Mouse (Mus musculus): ENCODE results near the gene Cd24a. TPM values are rescaled to one million over a fixed set of nuclear protein-coding genes. Genes with fewer than 3 reads are reported as not detected.

The Cd24a gene
- polyA plus RNA-seq, 2 experiments = 1,014 to 1,175 TPM

GRCm38 (mm10) chr10:43579381-43580261, 1.5 kb downstream of the Cd24a start:
- Histone ChIP-seq H3K4me3 (ENCODE audit: insufficient read depth in 1 of 2, low read depth in 2 of 2, low read length in 2 of 2) (peak overlapping the region; percentile 71 to 97), H3K4me1 (replicated peaks; ENCODE audit: control insufficient read depth in 2 of 2, insufficient read depth in 2 of 2, low read length in 1 of 2) (peaks cover 18 to 22% of the 10 kb centered on the region in 2 experiments), H3K36me3 (replicated peaks; ENCODE audit: control insufficient read depth, insufficient read depth, low read depth) (peaks cover 48% of the 10 kb centered on the region), H3K27me3 (ENCODE audit: control insufficient read depth, insufficient read depth, low read length) (no peaks in the 10 kb centered on the region), H3K4me2 (ENCODE audit: low read depth) (peak overlapping the region; percentile 92), H3K9ac (replicated peaks) (peak overlapping the region; percentile 99), H3K27ac (peak overlapping the region; percentile 87), H3K9me3 (ENCODE audit: control insufficient read depth, low read length) (no peaks in the 10 kb centered on the region)
- TF ChIP-seq EP300 (IDR thresholded peaks at IDR 0.05; ENCODE audit: low read depth) (0 out of 2 replicates have a peak, but pooled peaks have one; percentile 0), CTCF (IDR thresholded peaks at IDR 0.05; ENCODE audit: low read depth) (peak; percentile 69)
- peak; percentile 29 for ATAC-seq (ENCODE audit: insufficient read depth)
- WGBS (ENCODE audit: insufficient replicate concordance) = under 1% methylated on average over 49 of the region's 49 CpGs
- DNase-seq (ENCODE audit: low read depth in 3 of 3, low spot score in 3 of 3) = peak in 1 of 3 experiments; percentile 63

DNA sequence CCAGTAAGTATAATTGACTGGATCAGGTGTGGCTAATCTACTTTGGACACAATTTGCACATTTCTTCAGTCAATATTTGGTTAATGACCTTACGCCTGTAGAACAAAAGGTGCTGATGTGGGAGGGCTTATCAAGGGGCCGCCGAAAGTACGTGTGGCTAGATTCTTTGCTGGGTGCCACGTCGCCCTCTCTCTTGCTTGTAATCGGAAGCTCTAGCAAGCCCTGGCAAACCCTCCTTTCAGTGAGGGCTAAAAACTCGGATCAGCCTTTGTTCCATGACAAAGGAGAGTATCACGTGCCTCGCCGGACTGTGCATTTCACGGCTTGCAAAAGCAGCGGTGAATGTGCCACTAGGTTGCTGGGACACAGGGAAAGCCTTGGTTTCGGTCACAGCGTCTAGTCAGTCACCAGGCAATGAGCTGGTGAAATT, 2.6 kb downstream of the Cd24a start:
- 1% methylated on average over 15 of the region's 15 CpGs for WGBS (ENCODE audit: insufficient replicate concordance)
- ATAC-seq (ENCODE audit: insufficient read depth) = no peak
- H3K36me3 ChIP-seq (replicated peaks; ENCODE audit: control insufficient read depth, insufficient read depth, low read depth) = peaks cover 56% of the 10 kb centered on the region

GRCm38 (mm10) chr10:43581260-43581659, 3.2 kb downstream of the Cd24a start:
- H3K9ac ChIP-seq (replicated peaks) = peak overlapping the region; percentile 99
- 9% methylated on average over 3 of the region's 3 CpGs for WGBS (ENCODE audit: insufficient replicate concordance)

More for the DNA sequence above, 2.6 kb downstream of the Cd24a start:
- H3K4me1 ChIP-seq (replicated peaks; ENCODE audit: control insufficient read depth in 2 of 2, insufficient read depth in 2 of 2, low read length in 1 of 2) = peaks cover 18 to 20% of the 10 kb centered on the region in 2 experiments
- peak overlapping the region; percentile 87 for H3K27ac ChIP-seq
- DNase-seq (ENCODE audit: low read depth in 3 of 3, low spot score in 3 of 3) = no peak
- no peaks in the 10 kb centered on the region for H3K9me3 ChIP-seq (ENCODE audit: control insufficient read depth, low read length)
- TF ChIP-seq EP300 (IDR thresholded peaks at IDR 0.05; ENCODE audit: low read depth) (no peak), CTCF (IDR thresholded peaks at IDR 0.05; ENCODE audit: low read depth) (no peak)
- H3K4me3 ChIP-seq (ENCODE audit: insufficient read depth in 1 of 2, low read depth in 2 of 2, low read length in 2 of 2) = peak overlapping the region; percentile 71 to 97
- peak overlapping the region; percentile 92 for H3K4me2 ChIP-seq (ENCODE audit: low read depth)
- H3K27me3 ChIP-seq (ENCODE audit: control insufficient read depth, insufficient read depth, low read length) = no peaks in the 10 kb centered on the region
- H3K9ac ChIP-seq (replicated peaks) = peak overlapping the region; percentile 99

DNA sequence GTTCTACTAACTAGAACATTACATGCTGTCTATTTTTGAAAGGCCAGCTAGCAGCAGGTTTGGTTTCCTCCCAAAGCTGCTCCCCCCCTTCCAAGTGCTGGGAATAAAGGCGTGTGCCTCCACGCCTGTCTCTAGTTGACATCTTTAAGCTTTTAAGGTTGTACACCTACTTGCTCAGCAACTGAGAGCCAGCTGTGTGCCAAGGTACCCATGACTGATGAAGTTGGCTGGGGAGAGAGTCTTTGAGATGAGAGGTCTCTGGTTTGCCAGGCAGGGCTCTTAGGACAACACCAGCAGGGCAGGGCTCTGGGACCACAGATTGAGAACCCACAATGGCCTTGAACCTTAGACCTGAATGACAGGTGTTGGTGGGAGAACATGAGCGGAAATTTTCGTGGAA, 6.5 kb downstream of the Cd24a start:
- Histone ChIP-seq H3K9ac (replicated peaks) (no peak overlapping the region), H3K4me3 (ENCODE audit: insufficient read depth in 1 of 2, low read depth in 2 of 2, low read length in 2 of 2) (no peak overlapping the region), H3K36me3 (replicated peaks; ENCODE audit: control insufficient read depth, insufficient read depth, low read depth) (peaks cover 56% of the 10 kb centered on the region), H3K9me3 (ENCODE audit: control insufficient read depth, low read length) (no peaks in the 10 kb centered on the region), H3K27ac (peak overlapping the region; percentile 23), H3K4me2 (ENCODE audit: low read depth) (no peak overlapping the region), H3K4me1 (replicated peaks; ENCODE audit: control insufficient read depth in 2 of 2, insufficient read depth in 2 of 2, low read length in 1 of 2) (peaks cover 23 to 26% of the 10 kb centered on the region in 2 experiments), H3K27me3 (ENCODE audit: control insufficient read depth, insufficient read depth, low read length) (no peaks in the 10 kb centered on the region)
- TF ChIP-seq EP300 (IDR thresholded peaks at IDR 0.05; ENCODE audit: low read depth) = peak; percentile 19; the same call in 1 of the 2 replicates
- no peak for TF ChIP-seq CTCF (IDR thresholded peaks at IDR 0.05; ENCODE audit: low read depth)
- ATAC-seq (ENCODE audit: insufficient read depth) (peak; percentile 23), DNase-seq (ENCODE audit: low read depth in 3 of 3, low spot score in 3 of 3) (no peak)
- WGBS (ENCODE audit: insufficient replicate concordance) = 88% methylated on average over 4 of the region's 4 CpGs

More at GRCm38 (mm10) chr10:43581260-43581659, 3.2 kb downstream of the Cd24a start:
- Histone ChIP-seq H3K27me3 (ENCODE audit: control insufficient read depth, insufficient read depth, low read length) (no peaks in the 10 kb centered on the region), H3K9me3 (ENCODE audit: control insufficient read depth, low read length) (no peaks in the 10 kb centered on the region), H3K36me3 (replicated peaks; ENCODE audit: control insufficient read depth, insufficient read depth, low read depth) (peaks cover 56% of the 10 kb centered on the region), H3K27ac (peak overlapping the region; percentile 87), H3K4me2 (ENCODE audit: low read depth) (peak overlapping the region; percentile 92), H3K4me1 (replicated peaks; ENCODE audit: control insufficient read depth in 2 of 2, insufficient read depth in 2 of 2, low read length in 1 of 2) (peaks cover 18 to 20% of the 10 kb centered on the region in 2 experiments), H3K4me3 (ENCODE audit: insufficient read depth in 1 of 2, low read depth in 2 of 2, low read length in 2 of 2) (peak overlapping the region; percentile 71 to 97)
- ATAC-seq (ENCODE audit: insufficient read depth) (no peak), DNase-seq (ENCODE audit: low read depth in 3 of 3, low spot score in 3 of 3) (no peak)
- TF ChIP-seq EP300 (IDR thresholded peaks at IDR 0.05; ENCODE audit: low read depth) (peak; percentile 5; the same call in 1 of the 2 replicates), CTCF (IDR thresholded peaks at IDR 0.05; ENCODE audit: low read depth) (no peak)
